ENCODE assay signal across 7 mouse cellular contexts in genomic region chr6:117828273-117828672, GRCm38 (mm10). TPM values are rescaled to one million over a fixed set of nuclear protein-coding genes. Genes with fewer than 3 reads are reported as not detected.
A peak's percentile ranks its signal among the peaks of the same experiment; 100 is the strongest.
DNase-seq lines count a peak whose midpoint lies in the region; ATAC-seq and TF ChIP-seq lines count a peak whose summit lies in the region.

No protein-coding gene starts in this region.

- no peaks in the 10 kb centered on the region for H3K36me3 ChIP-seq in CH12.LX (replicated peaks in 1 of 2; ENCODE audit: control insufficient read depth in 1 of 2, insufficient read depth in 1 of 2, low read length in 1 of 2)
- H3K36me3 ChIP-seq in kidney, postnatal 0 days (ENCODE audit: insufficient read depth, low read length) = no peaks in the 10 kb centered on the region
- no peaks in the 10 kb centered on the region for H3K36me3 ChIP-seq in lung, postnatal 0 days (ENCODE audit: insufficient read depth, low read length)

- H3K9ac ChIP-seq in CH12.LX (ENCODE audit: insufficient read depth, low read depth) = no peak overlapping the region
- H3K9ac ChIP-seq in kidney, postnatal 0 days (ENCODE audit: low read depth, low read length) = no peak overlapping the region
- H3K9ac ChIP-seq in lung, postnatal 0 days (replicated peaks; ENCODE audit: low read depth) = no peak overlapping the region

- WGBS in kidney, postnatal 0 days = 19% methylated on average over 9 of the region's 9 CpGs
- WGBS in lung, postnatal 0 days = 19% methylated on average over 9 of the region's 9 CpGs

- dilution Hi-C loops in CH12.LX (cut with MboI; ENCODE audit: extremely low pct_ligation_motif_present, extremely low pct_unique_long_range_greater_than_20kb, low sequenced_read_pairs) = no loop called here

- no peaks in the 10 kb centered on the region for H3K9me3 ChIP-seq in CH12.LX (replicated peaks; ENCODE audit: low read length)
- H3K9me3 ChIP-seq in kidney, postnatal 0 days (replicated peaks; ENCODE audit: low read length) = no peaks in the 10 kb centered on the region
- H3K9me3 ChIP-seq in lung, postnatal 0 days (ENCODE audit: low read length) = no peaks in the 10 kb centered on the region

- no peak for ATAC-seq in kidney, postnatal 0 days (replicated peaks; ENCODE audit: low FRiP score, low read depth)
- ATAC-seq in lung, postnatal 0 days = peak; percentile 8; the same call in 1 of the 2 replicates

- no peaks in the 10 kb centered on the region for H3K79me2 ChIP-seq in CH12.LX (replicated peaks; ENCODE audit: control insufficient read depth, extremely low read depth, insufficient read depth, poor library complexity, severe bottlenecking)

- no peak overlapping the region for H3K27ac ChIP-seq in CH12.LX (ENCODE audit: insufficient read depth, low read depth)
- H3K27ac ChIP-seq in kidney, postnatal 0 days = no peak overlapping the region
- no peak overlapping the region for H3K27ac ChIP-seq in lung, postnatal 0 days (ENCODE audit: low read length)

- TF ChIP-seq CTCF in CH12.LX (conservative IDR thresholded peaks at IDR 0.05 in 1 of 2, IDR thresholded peaks at IDR 0.05 in 1 of 2; ENCODE audit: low read depth in 2 of 2, low read length in 2 of 2) = peak; percentile 64 to 85
- peak; percentile 91 for TF ChIP-seq CTCF in brain, embryonic 14.5 days (IDR thresholded peaks at IDR 0.05; ENCODE audit: borderline replicate concordance, extremely low read depth, insufficient read depth, insufficient read length)
- peak; percentile 96 for TF ChIP-seq CTCF in kidney, postnatal 0 days (IDR thresholded peaks at IDR 0.05; ENCODE audit: low read depth)
- TF ChIP-seq CTCF in lung, postnatal 0 days (IDR thresholded peaks at IDR 0.05) = peak; percentile 85

- in situ Hi-C loops in CH12.LX (cut with MboI; ENCODE audit: low pct_ligation_motif_present, low pct_unique_long_range_greater_than_20kb, low sequenced_read_pairs) = loop anchor here (10.0 kb wide), 2 partner anchors 153 to 653 kb away; no protein-coding TSS in a partner anchor

- H3K4me3 ChIP-seq in CH12.LX (replicated peaks in 1 of 3; ENCODE audit: low read depth in 2 of 3, low read length in 2 of 3, poor library complexity in 1 of 3) = no peak overlapping the region
- no peak overlapping the region for H3K4me3 ChIP-seq in kidney, postnatal 0 days (replicated peaks; ENCODE audit: low read depth, low read length)
- no peak overlapping the region for H3K4me3 ChIP-seq in lung, postnatal 0 days (ENCODE audit: low read depth, low read length)

- no peak for TF ChIP-seq EP300 in CH12.LX (IDR thresholded peaks at IDR 0.05; ENCODE audit: low read length)
- no peak for TF ChIP-seq EP300 in lung, postnatal 0 days (IDR thresholded peaks at IDR 0.05)

- DNase-seq in A20 (ENCODE audit: low read depth, low spot score) (peak; percentile 63), CH12.LX (ENCODE audit: extremely low read depth) (peak; percentile 52)
- peak; percentile 74 for DNase-seq in brain, embryonic 14.5 days (ENCODE audit: low read depth)
- DNase-seq in frontal cortex, postnatal 36 days (ENCODE audit: low spot score in 2 of 2) = peak; percentile 63 to 68
- peak; percentile 88 for DNase-seq in kidney, postnatal 0 days (ENCODE audit: low spot score)
- DNase-seq in lung, postnatal 0 days (ENCODE audit: low spot score) = peak; percentile 60
- peak; percentile 68 for DNase-seq in right cerebral cortex, postnatal 25 days

- TF ChIP-seq RAD21 in CH12.LX (IDR thresholded peaks at IDR 0.05; ENCODE audit: low read depth, low read length) = peak; percentile 70

- peaks cover 76% of the 10 kb centered on the region for H3K27me3 ChIP-seq in CH12.LX (replicated peaks)
- H3K27me3 ChIP-seq in kidney, postnatal 0 days (ENCODE audit: insufficient read depth, low read length) = no peaks in the 10 kb centered on the region
- no peaks in the 10 kb centered on the region for H3K27me3 ChIP-seq in lung, postnatal 0 days (replicated peaks; ENCODE audit: insufficient read depth, low read length)

- no peak overlapping the region for H3K4me2 ChIP-seq in CH12.LX (ENCODE audit: insufficient read depth, low read depth, poor library complexity, severe bottlenecking)
- no peak overlapping the region for H3K4me2 ChIP-seq in kidney, postnatal 0 days (ENCODE audit: low read length)
- no peak overlapping the region for H3K4me2 ChIP-seq in lung, postnatal 0 days (replicated peaks; ENCODE audit: low read depth, low read length)

- H3K4me1 ChIP-seq in CH12.LX (ENCODE audit: control insufficient read depth in 1 of 2, insufficient read depth in 2 of 2) = no peaks in the 10 kb centered on the region
- H3K4me1 ChIP-seq in kidney, postnatal 0 days (replicated peaks; ENCODE audit: insufficient read depth, low read length) = 0 out of 2 replicates have a peak, but pooled peaks cover 3% of the 10 kb centered on the region
- no peaks in the 10 kb centered on the region for H3K4me1 ChIP-seq in lung, postnatal 0 days (ENCODE audit: insufficient read depth, low read depth, low read length)

- TF ChIP-seq POLR2A in CH12.LX (IDR thresholded peaks at IDR 0.05; ENCODE audit: low read depth, low read length) = no peak
- TF ChIP-seq POLR2A in brain, embryonic 14.5 days (IDR thresholded peaks at IDR 0.05; ENCODE audit: borderline replicate concordance, extremely low read depth, insufficient read depth, insufficient read length, poor library complexity, severe bottlenecking) = no peak

TF ChIP-seq in CH12.LX, 34 proteins besides CTCF, POLR2A, EP300 and RAD21:
- TF ChIP-seq ETS1 (conservative IDR thresholded peaks at IDR 0.05; ENCODE audit: low read depth, low read length) = no peak
- TF ChIP-seq SMC3 (IDR thresholded peaks at IDR 0.05; ENCODE audit: low read depth, low read length) = peak; percentile 45
- TF ChIP-seq POLR2AphosphoS2 (IDR thresholded peaks at IDR 0.05; ENCODE audit: low read depth, low read length) = no peak
- TF ChIP-seq JUN (IDR thresholded peaks at IDR 0.05; ENCODE audit: insufficient read depth, low read depth, low read length) = no peak
- no peak for TF ChIP-seq CHD2 (IDR thresholded peaks at IDR 0.05; ENCODE audit: low read length)
- no peak for TF ChIP-seq MXI1 (IDR thresholded peaks at IDR 0.05; ENCODE audit: low read depth, low read length)

RNA-seq across cellular contexts. Expression of gene Zfp637, which starts 12.7 kb away (rescaled TPM):
- total RNA-seq in CH12.LX (2012; rRNA removed) (19.7 and 21.7 TPM in 2 replicates), CH12.LX (2014; rRNA removed) (18.7 and 21.3 TPM in 2 replicates)
- 11.9 and 12.5 TPM in 2 replicates for polyA plus RNA-seq in CH12.LX (2012; ENCODE audit: insufficient read length, low read depth)
- polyA plus RNA-seq in brain, embryonic 14.5 days (2012; rRNA removed) = 84.4 and 94.6 TPM in 2 replicates
- polyA plus RNA-seq in kidney, postnatal 0 days (2015; fragmentation: Nextera tagmentation; extraction: Ambion mirVana) = 93.5 and 95.6 TPM in 2 replicates
- polyA plus RNA-seq in lung, postnatal 0 days (2015; fragmentation: Nextera tagmentation; extraction: Ambion mirVana) = 80.9 and 81.9 TPM in 2 replicates

RNA-seq across cellular contexts. Expression of gene Zfp239, which starts 33.6 kb away (rescaled TPM):
- total RNA-seq in CH12.LX (2012; rRNA removed) = 13.1 and 16.2 TPM in 2 replicates
- 19.6 and 20.4 TPM in 2 replicates for total RNA-seq in CH12.LX (2014; rRNA removed)
- 15.1 and 16.6 TPM in 2 replicates for polyA plus RNA-seq in CH12.LX (2012; ENCODE audit: insufficient read length, low read depth)
- 9.0 and 10.6 TPM in 2 replicates for polyA plus RNA-seq in brain, embryonic 14.5 days (2012; rRNA removed)
- 9.0 and 11.0 TPM in 2 replicates for polyA plus RNA-seq in kidney, postnatal 0 days (2015; fragmentation: Nextera tagmentation; extraction: Ambion mirVana)
- polyA plus RNA-seq in lung, postnatal 0 days (2015; fragmentation: Nextera tagmentation; extraction: Ambion mirVana) = 0.97 and 1.3 TPM in 2 replicates
